Mouse (Mus musculus): ENCODE measurements around the gene Olig1.

- TF ChIP-seq CTCF (conservative IDR thresholded peaks at IDR 0.05; ENCODE audit: insufficient read depth, insufficient read length, low read depth, low read length) (no peak), POLR2A (IDR thresholded peaks at IDR 0.05; ENCODE audit: low read depth, low read length) (no peak)
These were observed 29.8 kb downstream of the Olig1 start for GRCm38 (mm10) chr16:91299412-91299811.

All from kidney, adult 2 months (tissue).